Mouse (Mus musculus) embryonic fibroblast, embryonic 13.5 days (primary cell): Measurements from ENCODE around the gene Olfr678.

ENCODE experiments used
- CTCF ChIP-seq: IDR thresholded peaks from 2 replicates; pipeline ENCODE4 v1.5.1; 2011; ENCODE audit warnings: mild to moderate bottlenecking, control low read depth, low read length, moderate library complexity, borderline replicate concordance; ENCODE audit not compliant: insufficient read depth
- POLR2A ChIP-seq: IDR thresholded peaks from 2 replicates; pipeline ENCODE4 v1.6.1; 2011; ENCODE audit warnings: low read depth, mild to moderate bottlenecking, control low read depth, low read length, moderate library complexity

DNA sequence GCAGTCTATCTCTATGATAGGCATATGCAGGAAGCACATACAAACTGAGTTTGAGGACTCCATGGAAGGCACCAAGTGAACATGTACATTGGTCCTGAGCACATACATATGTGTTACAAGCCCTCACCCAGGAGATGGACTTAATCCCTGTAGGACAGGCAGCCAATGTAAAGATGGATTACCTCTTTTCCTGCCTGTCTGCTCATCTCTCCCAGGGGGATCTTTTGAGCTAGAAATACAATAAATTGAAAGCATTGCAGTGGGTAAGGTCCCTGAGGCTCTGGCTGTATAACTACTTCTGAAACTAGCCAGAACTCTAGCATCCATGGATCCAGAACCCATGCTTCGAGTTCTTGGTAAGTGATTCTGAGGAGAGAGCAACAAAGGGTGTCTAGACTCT, 16.6 kb downstream of the Olfr678 start, which contains the start of gene Olfr679:
- TF ChIP-seq POLR2A, result no peak
- TF ChIP-seq CTCF, result no peak
